Mouse (Mus musculus): Measurements from ENCODE around the gene Lrrc3b.

The Lrrc3b gene

DNA sequence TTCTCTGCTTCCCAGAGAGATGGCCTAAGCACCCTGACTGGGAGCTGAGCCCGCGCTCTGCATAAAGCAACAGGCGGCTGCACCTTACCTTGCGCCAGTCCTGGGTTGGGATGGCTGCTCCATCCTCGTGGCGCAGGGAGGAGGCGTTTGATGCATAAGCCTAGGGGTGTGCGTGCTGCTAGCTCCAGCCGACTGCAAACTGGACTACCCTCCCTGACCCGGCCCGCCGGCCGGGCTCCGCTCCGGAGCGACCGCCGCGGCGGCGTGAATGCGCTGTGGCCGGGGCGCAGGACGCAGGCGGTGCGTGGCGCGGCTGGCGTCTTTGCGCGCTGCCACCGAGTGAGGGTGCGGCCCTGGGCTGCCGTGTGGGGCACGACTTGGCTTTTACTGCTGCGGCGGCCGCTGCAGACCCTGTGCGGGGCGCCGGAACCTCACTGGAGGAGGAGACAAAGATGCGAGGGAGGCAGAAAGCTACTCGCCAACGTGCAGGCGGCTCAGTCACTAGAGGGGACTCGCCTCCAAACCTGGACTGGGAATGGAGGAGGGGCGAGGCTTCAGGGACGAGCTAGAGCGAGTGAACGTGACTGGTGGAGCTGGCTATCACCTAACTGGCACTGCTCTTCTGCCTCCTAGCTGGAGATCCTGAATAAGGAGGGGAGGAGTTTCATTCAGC is at the start of gene Lrrc3b:
Gene Lrrc3b (minus strand): TSS at position 503 of the 673 bp plus-strand sequence.
- in situ Hi-C loops (cut with MboI): no loop called here

DNA sequence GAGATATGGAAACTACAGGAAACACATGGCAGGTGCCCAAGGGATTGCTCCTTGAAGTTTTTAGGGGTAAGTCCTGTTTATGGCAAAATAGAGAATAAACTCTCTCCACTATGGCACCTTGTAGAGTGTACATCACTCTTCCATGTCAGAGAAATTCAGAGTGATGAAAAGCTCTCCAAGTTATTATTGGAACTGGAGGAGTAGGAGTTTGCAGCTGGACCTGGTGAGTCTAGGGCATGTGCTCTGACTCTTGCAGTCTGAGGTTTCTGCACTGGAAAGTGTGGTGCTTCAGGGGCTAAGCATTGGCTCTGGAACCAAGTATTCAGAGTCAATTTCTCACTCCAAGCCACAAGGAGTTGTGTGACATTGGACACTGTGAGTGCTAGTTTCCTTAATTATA is 38.9 kb upstream of the Lrrc3b start:
- in situ Hi-C loops (cut with MboI): no loop called here

DNA sequence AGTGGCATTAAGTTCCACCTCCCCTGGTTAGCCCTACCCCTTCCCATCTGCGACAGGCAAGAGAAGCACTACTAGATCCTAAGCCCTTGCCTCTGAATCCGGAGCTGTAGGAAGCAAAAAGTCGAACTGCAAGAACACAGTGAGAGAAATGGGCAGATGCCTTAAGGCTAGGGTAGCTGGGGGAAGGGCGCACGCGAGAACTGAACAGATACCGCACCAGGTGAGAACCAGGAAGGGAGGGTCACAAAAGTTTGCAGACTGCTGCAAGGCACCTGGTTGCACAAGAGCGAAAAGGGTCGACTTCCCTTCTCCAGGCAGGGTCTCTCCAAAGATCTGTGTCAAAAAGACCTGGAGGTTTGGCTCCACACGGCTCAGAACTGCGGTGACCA is 697 bp downstream of the Lrrc3b start:
- in situ Hi-C loops (cut with MboI): no loop called here

DNA sequence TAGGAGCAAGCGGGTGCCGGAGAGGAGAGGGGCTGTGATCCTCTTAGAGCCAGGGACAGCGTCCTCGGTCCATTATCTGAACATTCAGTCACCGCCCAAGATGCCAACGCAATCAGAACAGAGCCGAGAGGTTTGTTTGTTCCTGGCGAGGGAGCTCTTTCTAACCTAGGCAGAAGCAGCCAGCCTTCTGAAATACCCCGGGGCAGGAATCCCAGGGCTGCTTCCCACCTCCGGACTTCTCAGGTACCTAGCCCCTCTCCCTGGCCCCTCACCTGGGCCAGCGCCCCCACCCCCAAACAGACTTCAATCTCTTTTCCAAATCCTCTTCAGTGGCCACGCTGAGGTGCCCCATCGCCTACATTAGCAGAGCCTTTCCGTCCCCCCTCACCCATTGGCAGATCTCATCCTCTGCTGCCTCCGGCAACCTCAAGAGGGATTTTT is 1.3 kb downstream of the Lrrc3b start:
- in situ Hi-C loops (cut with MboI): no loop called here

DNA sequence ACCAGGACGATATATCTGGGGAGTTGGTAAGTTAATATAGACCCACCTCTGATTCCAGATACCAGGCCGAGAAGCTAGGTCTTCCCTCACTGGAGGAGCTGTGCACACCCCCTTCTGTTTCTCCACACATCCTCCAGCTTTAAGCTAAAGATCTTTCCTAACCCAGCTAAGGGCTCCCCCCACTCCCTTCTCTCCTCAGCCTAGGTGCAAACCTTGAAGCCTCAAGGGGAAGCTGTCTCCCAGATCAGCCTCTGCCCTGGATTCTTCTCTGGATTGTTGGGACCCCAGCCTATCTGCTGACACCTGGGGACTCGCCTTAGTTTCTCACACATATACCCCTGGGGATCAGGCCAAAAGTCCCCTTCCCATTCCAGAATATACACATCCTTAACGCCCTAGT is 1.7 kb downstream of the Lrrc3b start:
- in situ Hi-C loops (cut with MboI): no loop called here

DNA sequence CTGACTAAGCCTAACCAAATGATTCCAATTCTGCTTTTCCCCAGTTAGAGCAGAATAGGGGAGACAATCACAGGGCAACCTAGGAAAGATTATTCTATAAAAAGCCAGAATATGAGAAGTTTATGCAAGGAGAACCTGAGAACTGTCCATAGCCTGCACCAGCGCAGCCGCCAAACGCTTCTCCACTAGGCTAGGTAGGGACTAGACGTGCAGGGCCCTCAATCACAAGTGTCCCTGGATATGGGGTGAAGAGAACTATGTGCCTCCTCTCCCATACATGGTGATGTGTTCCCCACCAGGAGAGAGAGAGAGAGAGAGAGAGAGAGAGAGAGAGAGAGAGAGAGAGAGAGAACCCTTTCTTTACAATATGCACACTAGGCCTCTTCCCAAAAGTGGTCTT is 2.2 kb downstream of the Lrrc3b start:
- in situ Hi-C loops (cut with MboI): no loop called here

DNA sequence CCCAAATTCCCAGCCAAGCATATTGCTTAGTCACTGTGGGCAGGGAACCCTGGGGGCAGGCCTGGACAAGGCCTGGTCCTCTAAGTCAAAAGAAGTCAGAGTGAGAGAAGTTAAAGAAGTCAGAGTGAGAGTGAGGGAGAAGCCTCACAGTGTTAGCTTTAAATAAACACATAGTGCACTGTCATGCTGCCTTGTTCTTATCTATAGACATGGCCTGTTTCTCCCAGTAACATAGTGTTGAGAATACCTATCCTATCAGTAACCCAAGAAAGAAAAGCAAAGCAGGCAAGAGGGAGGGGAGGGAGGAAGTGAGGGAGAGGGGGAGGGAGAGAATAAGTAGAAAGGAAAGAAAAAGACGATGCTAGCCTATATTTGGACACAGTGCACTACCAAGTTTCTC is 6.4 kb downstream of the Lrrc3b start:
- in situ Hi-C loops (cut with MboI): no loop called here

DNA sequence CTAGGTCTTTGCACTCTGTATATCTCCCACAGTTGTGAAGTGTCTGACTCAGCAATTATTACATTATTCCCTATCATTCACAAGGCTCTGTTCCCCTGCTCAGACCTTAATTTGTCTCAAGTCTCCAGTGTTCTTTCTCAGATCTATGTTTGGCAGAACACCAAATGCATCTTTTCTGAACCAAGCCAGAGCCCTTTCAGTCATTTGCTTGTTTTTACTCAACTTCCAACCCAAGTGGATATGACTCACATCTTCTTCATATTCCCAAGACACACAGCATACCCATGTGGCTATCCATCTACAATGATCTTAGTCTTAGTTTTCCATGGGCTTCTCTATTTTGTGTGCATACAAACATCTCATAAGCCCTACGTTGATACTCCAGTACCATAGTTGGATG is 17.2 kb downstream of the Lrrc3b start:
- in situ Hi-C loops (cut with MboI): no loop called here

DNA sequence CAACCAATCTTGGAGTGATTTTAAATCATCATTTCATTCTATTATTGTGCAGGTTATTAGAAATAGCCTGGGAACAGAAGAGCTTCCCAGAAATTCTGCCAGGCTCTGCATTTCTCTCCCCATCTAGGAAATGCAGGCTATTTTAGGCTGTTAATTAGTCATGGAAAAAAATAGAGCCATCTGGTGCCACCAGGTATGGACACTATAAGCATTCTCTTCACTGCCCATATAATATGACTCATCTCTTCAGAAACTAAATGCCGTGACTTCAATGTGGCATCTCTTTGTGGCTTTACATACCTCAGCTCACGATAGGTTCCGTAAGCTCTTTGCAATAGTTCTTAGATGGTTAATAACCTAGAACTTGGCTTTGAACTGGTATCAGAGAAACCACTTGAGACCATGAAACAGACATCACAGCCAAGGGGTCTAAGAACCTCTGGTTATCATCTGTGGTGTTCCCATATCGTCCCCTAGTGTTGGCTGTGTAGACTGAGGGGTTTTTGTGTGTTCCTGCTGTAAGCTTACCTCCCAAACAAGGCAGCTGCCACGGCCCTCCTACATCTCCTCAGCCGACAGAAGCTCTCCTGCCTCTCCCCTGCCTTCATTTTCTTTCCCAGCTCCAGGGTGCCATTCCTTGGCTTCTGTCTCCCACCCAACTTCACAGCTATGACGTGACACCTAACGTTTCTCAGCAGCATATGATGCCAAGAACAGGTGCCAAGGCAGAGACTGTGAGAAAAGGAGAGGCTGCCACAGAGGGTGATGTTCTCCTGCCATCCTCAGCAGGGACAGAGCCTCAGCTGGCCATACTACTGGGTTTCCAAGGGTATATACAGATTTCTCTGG is 27.9 kb downstream of the Lrrc3b start:
- in situ Hi-C loops (cut with MboI): no loop called here

DNA sequence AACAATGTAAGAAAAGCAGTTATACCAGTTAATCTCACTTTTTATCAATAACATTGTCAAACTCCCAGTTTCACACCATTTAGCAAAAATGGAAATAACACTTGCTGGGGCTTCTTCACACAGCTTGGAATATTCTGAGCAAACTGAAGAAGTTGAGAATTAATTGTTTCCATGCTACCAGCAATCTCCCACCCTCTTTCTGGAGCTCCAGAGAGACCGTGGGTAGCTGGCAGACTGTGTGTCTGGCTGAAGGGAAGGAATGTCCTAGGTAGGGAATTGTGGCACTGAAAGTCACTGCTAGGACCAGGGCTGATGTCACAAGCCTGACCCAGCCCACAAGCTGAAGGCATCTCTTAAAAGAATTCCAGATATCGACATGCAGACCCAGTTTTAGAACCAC is 53.3 kb downstream of the Lrrc3b start:
- in situ Hi-C loops (cut with MboI): no loop called here

DNA sequence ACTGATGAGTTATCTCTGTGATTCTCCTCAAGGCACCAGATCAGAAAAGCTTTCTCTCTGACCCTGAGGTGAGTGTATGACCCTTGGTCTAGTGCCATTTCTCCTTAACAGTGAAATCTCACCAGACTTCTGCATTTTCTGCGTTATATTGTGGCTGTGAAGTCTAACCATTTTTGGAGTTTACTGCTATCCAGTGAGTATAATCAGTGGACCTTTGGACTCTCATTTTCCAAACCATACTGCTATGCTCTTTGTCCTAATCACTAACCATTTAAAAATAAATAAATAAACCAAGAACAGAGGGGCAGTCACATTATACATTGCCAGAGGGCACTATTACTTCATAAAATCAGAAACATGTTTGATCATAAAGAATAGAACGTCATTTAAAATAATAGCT is 53.8 kb downstream of the Lrrc3b start:
- in situ Hi-C loops (cut with MboI): no loop called here

DNA sequence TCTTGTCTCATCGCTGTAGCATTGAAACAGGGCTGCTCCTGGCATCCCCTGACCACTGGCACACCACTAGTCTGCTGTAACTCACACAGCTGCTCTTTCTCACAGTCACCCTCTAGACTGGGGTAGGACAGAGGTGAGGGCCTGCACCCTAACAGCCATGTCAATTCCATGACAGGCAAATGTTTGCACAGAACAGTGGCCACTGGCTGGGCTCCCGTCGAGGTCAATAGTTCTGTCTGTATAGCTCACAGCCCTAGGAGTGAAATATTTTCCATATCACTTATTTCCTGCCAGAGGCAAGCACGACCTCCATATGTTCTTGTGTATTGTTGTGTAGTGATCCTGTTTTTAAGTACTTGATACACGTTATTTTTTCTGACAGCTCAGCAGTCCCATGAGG is 54.3 kb downstream of the Lrrc3b start:
- in situ Hi-C loops (cut with MboI): no loop called here

DNA sequence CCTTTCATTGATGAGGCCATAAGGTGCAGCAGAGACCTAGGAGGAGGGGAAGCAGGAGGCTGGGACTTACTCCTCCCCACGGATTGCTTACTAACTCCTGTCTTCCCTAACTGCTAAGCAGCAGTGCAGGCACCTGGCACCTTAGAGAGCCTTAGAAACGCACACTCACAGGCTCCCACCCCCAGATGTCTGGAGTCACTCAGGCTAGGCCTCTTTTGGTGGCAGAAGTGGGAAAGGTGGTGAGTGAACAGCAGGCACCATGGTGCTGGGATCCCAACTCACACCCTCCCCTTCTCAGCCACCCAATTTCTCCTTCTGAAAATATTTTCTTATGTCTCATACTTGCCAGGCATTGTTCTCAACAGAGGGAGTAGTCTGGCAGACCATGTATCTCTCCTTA is 55.7 kb downstream of the Lrrc3b start:
- in situ Hi-C loops (cut with MboI): no loop called here

DNA sequence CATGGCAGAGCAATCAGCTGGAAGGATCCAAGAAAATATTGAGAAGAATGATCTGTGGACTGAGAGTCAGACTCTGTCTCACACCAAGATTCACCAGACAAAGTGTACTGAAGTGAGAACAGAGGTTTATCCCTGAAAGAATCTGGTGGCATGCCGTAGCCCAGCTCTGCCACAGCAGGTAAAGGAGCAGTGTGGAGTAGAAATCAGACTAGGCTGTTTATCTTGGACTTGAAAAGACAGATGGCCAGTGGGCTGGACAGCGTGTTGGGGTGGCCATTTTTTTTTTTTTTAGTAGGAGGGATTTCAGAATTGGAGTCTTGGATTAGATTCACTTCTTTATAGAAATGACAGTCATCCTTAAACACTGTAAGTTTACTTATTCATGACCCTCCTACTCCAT is 61.4 kb downstream of the Lrrc3b start:
- in situ Hi-C loops (cut with MboI): no loop called here

DNA sequence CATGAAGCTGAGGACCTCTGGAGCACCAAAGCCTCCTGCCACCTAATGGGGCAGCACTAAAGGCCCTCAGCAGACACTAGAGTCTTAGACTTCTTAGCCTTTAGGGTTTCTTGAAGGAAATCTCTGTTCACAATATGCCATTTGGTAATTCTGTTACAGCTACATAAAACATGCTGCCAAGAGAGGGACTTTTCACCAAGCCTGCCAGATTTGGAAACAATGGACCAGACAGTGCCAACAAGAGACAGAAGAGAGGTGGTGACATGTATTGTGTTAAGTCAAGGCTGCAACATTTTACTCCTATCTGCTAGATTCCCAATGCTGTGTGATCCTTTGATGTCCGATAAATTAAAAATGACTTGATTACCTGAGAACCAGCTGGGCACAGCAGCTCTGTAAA is 62.0 kb downstream of the Lrrc3b start:
- in situ Hi-C loops (cut with MboI): no loop called here

DNA sequence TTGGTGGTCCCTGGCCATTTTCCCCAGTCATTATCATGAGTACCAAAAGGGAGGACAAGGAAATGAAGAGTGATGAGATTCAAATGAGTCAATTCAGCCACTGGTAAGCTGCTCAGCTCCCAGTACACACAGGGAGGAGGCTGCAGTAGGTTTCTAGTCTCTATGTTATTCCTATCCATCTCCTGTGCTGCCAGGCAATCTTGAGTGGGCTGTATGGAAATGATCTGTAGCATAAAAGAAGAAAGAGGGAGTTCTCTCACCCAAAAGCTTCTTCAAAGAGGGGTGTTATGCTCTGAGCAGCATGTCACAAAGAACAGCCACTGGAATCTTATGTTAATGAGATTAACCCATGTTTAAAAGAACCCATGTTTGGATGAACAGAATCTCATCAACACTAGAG is 64.5 kb downstream of the Lrrc3b start:
- in situ Hi-C loops (cut with MboI): loop anchor here (25.0 kb wide), 2 partner anchors 513 to 988 kb away; partner anchors contain the start of gene Top2b

DNA sequence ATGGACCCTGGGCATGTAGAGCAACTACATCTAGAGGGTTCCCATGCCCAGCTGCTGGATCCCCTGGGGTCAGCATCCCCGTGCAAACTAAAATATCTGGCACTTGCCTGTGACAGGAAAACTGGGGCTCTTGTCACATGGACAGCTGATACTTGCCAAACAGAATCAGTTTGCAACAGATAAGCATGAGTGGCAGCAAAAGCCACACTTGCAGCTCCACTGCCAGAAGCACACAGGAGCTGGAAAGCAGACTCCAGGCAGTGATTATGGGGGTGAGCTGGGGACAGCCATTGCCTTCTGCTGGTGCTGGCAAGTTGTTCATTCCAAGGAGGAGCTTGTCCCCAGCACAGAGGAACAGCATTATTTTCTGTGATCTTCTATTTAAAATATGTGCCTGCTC is 65.8 kb downstream of the Lrrc3b start:
- in situ Hi-C loops (cut with MboI): loop anchor here (25.0 kb wide), 2 partner anchors 514 to 989 kb away; partner anchors contain the start of gene Top2b

DNA sequence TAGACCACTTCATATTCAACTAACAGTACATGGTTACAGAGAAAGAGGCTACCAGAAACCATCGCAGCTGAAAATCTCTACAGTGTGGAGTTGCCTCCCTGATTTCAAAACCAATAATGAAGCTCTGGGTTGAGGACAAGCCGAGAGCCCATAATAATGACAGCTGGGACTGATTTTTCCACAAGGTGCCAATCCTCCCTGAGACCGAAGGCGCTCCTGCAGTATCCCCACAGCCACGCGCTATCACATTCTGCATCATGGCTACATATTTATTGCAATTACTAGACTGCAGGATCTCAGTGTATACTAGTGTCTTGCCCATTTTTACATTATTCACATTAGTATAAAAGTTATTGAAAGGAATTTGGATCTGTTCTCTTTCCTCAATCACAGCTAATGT is 73.7 kb downstream of the Lrrc3b start:
- in situ Hi-C loops (cut with MboI): loop anchor here (25.0 kb wide), 2 partner anchors 522 to 997 kb away; partner anchors contain the start of gene Top2b

DNA sequence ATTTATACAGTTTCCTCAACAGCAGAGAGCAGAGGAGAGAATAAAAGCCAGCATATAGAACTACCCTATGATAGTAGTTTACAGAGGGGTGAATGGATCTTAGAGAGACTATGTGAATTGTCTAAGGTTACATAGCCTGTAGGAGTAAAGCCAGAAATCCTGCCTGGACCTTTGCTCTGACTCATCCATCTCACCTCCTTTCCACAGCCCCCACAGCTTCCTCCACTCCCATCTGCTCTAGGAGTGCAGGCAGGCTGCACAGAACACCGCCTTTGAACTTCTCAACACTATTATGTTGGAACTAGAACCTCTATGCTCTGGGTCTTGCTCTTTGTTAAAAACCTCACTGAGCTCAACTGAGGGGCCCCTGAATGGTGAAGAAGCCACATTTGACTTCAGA is 78.9 kb downstream of the Lrrc3b start:
- in situ Hi-C loops (cut with MboI): loop anchor here (10.0 to 25.0 kb wide), 3 partner anchors 527 to 1002 kb away; partner anchors contain the start of gene Top2b

DNA sequence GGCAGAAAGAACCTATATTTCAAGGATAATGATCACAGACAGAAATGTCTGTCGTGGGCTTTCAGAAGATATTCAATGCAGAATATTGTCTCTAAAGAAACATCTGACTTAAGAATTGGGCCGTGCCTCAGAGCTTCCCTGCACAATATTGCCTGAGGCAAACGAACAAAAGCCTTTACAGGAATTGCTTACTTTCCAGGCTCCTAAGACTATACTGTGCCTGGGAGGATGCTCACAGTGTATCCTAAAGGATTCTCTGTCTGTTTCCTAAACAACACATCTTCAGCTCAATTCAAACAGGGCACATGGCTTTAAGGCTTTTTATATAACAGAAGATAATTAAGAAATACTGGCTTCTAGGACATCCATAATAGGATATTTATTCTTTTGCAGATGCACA is 79.7 kb downstream of the Lrrc3b start:
- in situ Hi-C loops (cut with MboI): loop anchor here (10.0 to 25.0 kb wide), 3 partner anchors 528 to 1003 kb away; partner anchors contain the start of gene Top2b

DNA sequence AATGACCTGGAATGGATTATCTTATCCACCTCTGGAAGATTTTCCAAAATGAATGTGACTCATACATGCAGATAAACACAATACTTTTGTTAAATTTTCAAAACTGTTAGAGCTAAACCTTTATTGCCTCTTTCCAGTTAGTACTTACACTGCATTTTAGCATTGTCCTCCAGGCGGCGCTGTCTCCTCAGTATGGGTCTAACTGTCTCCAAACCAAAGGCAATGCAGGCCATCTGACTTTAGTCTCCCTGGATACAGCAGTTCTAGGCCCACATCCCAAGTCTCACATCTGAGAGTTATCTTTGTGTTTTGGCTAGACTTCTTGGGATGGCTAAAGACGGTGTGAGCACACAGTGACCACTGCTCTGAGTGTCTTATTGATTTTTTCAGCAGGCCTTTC is 83.3 kb downstream of the Lrrc3b start:
- in situ Hi-C loops (cut with MboI): loop anchor here (10.0 to 25.0 kb wide), 3 partner anchors 532 to 1007 kb away; partner anchors contain the start of gene Top2b

DNA sequence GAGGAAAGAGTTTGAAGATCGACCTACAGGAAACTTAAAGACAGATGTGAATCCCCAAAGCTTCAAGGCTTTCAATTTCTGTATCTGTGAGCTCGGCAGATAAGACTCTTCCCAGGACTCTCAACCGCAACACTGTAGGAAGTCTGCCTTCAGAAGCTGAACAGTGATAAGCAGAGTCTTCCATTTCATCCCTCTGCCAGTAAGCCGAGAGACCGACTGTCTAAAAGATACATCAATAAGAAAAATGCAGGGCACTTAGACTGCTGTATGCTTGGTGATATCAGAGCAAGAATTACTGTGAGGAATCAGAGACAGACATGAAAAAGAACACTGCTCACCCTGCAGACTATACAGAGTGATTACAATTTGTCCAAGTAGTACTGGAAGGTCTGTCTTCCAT is 84.5 kb downstream of the Lrrc3b start:
- in situ Hi-C loops (cut with MboI): loop anchor here (10.0 to 25.0 kb wide), 3 partner anchors 533 to 1008 kb away; partner anchors contain the start of gene Top2b

DNA sequence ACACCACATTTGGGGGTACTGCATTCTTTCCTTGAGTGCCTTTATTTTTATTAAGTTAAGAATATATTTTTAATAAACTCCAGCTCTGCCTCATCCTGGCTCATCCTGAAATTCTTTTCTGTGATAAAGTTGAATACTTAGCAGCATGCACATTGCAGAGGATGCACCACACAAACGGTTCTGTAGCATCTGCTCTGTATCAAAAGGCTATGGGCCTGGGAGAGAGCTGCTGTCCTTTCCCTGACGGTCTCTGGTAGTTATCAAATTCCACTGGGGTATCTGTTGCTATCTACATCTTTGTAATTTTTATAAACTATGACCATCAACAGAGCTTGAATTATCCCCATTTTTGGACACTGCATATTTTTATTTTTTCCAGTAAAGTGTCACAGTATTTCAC is 105.7 kb downstream of the Lrrc3b start:
- in situ Hi-C loops (cut with MboI): no loop called here

Data from mature B cell (primary cell).